Mouse (Mus musculus): ENCODE results near the gene Rhot1.

GRCm38 (mm10) chr11:80204037-80204436 is 4.8 kb upstream of the Rhot1 start:
- TF ChIP-seq CTCF (IDR thresholded peaks at IDR 0.05) = no peak
- no peak for TF ChIP-seq EP300 (IDR thresholded peaks at IDR 0.05)
